Mouse (Mus musculus) stomach, postnatal 0 days (tissue): ENCODE measurements around the gene Pdhb. TPM values are rescaled to one million over a fixed set of nuclear protein-coding genes. Genes with fewer than 3 reads are reported as not detected.
A peak's percentile ranks its signal among the peaks of the same experiment; 100 is the strongest.

Experiments used
- ATAC-seq: fragments of 200-750 bp; cut with Nextera tagmentation; 2 replicates; pipeline ENCODE4 v1.8.0; 2017; ENCODE audit not compliant: low FRiP score, low TSS enrichment
- DNase-seq: peaks from one replicate; pipeline ENCODE4 v3.0.0-alpha.2; 2016; ENCODE audit warnings: low spot score
- H3K27ac ChIP-seq: fragments of 300-500 bp; sonication (generic); replicated peaks from 2 replicates; pipeline ENCODE4 v1.5.1; 2014; ENCODE audit warnings: mild to moderate bottlenecking, control low read depth
- H3K27me3 ChIP-seq: fragments of 300-500 bp; sonication (generic); 2 replicates; pipeline ENCODE4 v1.6.1; 2014; ENCODE audit warnings: low read length; ENCODE audit not compliant: control insufficient read depth, insufficient read depth
- H3K36me3 ChIP-seq: fragments of 300-500 bp; sonication (generic); 2 replicates; pipeline ENCODE4 v1.6.1; 2014; ENCODE audit warnings: low read length, mixed read lengths; ENCODE audit not compliant: control insufficient read depth, insufficient read depth
- H3K4me1 ChIP-seq: fragments of 300-500 bp; sonication (generic); replicated peaks from 2 replicates; pipeline ENCODE4 v1.6.1; 2014; ENCODE audit warnings: antibody characterized with exemption; ENCODE audit not compliant: control insufficient read depth, insufficient read depth
- H3K4me2 ChIP-seq: fragments of 300-500 bp; sonication (generic); replicated peaks from 2 replicates; pipeline ENCODE4 v1.6.1; 2014; ENCODE audit warnings: low read depth, mild to moderate bottlenecking, control low read depth, moderate library complexity
- H3K4me3 ChIP-seq: fragments of 300-500 bp; sonication (generic); 2 replicates; pipeline ENCODE4 v1.5.1; 2014; ENCODE audit warnings: low read depth, low read length, control low read depth
- H3K9ac ChIP-seq: fragments of 300-500 bp; sonication (generic); 2 replicates; pipeline ENCODE4 v1.6.1; 2014; ENCODE audit warnings: mild to moderate bottlenecking, low read length, control low read depth, mixed read lengths
- H3K9me3 ChIP-seq: fragments of 300-500 bp; sonication (generic); 2 replicates; pipeline ENCODE4 v1.6.1; 2016; ENCODE audit warnings: low read length; ENCODE audit not compliant: control insufficient read depth
- CTCF ChIP-seq: IDR thresholded peaks from 2 replicates; pipeline ENCODE4 v1.5.1; 2016; ENCODE audit warnings: antibody characterized with exemption, low read depth, mild to moderate bottlenecking, moderate library complexity
- EP300 ChIP-seq: optimal IDR thresholded peaks from 2 replicates; pipeline ENCODE3; 2016; ENCODE audit warnings: antibody characterized with exemption
- WGBS: fragments of 180-500 bp; shearing (Covaris S2); extraction: QIAGEN DNeasy Blood & Tissue Kit; methylation state at CpG from one replicate; pipeline ENCODE4 v1.1.7; 2014; 5-methylcytosine and 5-hydroxymethylcytosine counted together
- polyA plus RNA-seq: library from polyadenylated mRNA; unstranded; fragments of >200 nt; fragmentation: Nextera tagmentation; extraction: Ambion mirVana; gene quantifications from 2 replicates; pipeline ENCODE4 v1.2.1, GENCODE M21; 2015

Gene Pdhb
- polyA plus RNA-seq, 1 experiment from 2014 or later = 142 TPM

DNA sequence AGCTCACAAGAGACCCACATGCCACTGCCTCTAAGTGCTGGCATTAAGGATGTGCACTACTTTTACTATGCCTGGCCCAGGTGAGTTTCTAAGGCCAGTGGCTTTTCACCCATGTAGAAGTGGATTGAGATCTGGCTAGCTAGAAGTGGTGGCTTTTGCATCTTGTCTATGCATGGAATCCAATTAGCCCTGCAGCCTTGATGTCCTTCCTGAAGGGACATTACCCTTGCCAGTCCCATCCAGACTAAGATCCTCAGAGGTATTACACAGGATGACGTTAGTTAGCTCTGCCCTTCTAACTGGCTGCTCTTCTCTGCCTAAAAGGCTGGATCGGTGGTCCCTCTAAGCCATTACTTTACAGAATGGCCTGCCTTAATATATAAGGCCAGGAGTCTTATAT lies 40.2 kb upstream of the Pdhb start:
- Histone ChIP-seq H3K4me2 (no peak overlapping the region), H3K4me3 (no peak overlapping the region), H3K27me3 (no peaks in the 10 kb centered on the region), H3K27ac (no peak overlapping the region), H3K36me3 (no peaks in the 10 kb centered on the region), H3K4me1 (no peaks in the 10 kb centered on the region), H3K9ac (no peak overlapping the region), H3K9me3 (no peaks in the 10 kb centered on the region)
- ATAC-seq (no peak), DNase-seq (no peak)
- 80% methylated on average over 2 of the region's 2 CpGs for WGBS
- no peak for TF ChIP-seq EP300
- TF ChIP-seq CTCF = no peak

DNA sequence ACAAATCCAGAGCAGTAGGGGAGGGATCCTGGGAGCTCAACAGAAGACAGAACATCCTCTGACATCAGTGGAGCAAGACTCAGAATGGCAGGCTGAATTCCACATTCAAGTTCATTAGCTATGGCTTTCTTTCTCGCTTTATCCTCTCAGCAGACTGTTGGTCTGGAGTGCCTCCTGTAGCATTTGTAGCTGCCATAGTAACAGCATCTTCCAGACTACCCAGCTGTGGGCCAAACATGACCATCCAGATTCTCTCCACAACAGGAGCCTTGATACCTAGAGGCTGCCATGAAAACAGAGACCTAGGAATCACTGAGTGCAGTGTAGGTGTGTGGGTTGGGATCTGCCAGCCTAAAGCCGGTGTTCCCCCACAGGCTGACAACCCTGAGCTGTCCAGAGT lies 37.1 kb upstream of the Pdhb start:
- no peaks in the 10 kb centered on the region for H3K4me1 ChIP-seq
- no peak overlapping the region for H3K9ac ChIP-seq
- no peak overlapping the region for H3K4me3 ChIP-seq
- WGBS = 89% methylated on average over 2 of the region's 2 CpGs
- no peak overlapping the region for H3K4me2 ChIP-seq
- no peak for ATAC-seq
- DNase-seq = no peak
- no peaks in the 10 kb centered on the region for H3K36me3 ChIP-seq
- no peak overlapping the region for H3K27ac ChIP-seq
- no peaks in the 10 kb centered on the region for H3K27me3 ChIP-seq
- TF ChIP-seq CTCF (no peak), EP300 (no peak)
- H3K9me3 ChIP-seq = no peaks in the 10 kb centered on the region

DNA sequence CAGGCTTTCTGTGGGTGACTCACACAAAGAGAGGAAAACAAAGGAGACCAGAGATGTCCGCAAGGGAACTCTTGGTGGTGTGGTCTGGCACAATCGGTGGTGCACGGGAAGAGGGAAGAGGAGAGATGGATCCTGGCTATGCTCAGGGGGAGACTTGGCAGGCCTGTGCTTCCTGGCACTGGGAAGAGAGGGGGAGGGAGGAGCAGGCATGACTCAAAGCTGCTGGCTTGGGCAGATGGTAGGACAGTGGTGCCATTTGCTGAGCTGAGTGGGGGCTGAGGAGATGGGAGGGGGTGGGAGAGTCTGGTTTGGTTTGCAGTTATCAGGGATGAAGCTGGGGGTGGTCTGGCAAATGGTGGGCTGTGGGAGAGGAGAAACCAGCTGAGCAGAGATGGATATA lies 36.1 kb upstream of the Pdhb start:
- Histone ChIP-seq H3K9me3 (no peaks in the 10 kb centered on the region), H3K4me2 (no peak overlapping the region), H3K4me3 (no peak overlapping the region), H3K27me3 (no peaks in the 10 kb centered on the region), H3K36me3 (no peaks in the 10 kb centered on the region), H3K9ac (no peak overlapping the region), H3K4me1 (no peaks in the 10 kb centered on the region), H3K27ac (no peak overlapping the region)
- DNase-seq (no peak), ATAC-seq (no peak)
- WGBS = 73% methylated on average over 3 of the region's 3 CpGs
- TF ChIP-seq CTCF = no peak
- no peak for TF ChIP-seq EP300

DNA sequence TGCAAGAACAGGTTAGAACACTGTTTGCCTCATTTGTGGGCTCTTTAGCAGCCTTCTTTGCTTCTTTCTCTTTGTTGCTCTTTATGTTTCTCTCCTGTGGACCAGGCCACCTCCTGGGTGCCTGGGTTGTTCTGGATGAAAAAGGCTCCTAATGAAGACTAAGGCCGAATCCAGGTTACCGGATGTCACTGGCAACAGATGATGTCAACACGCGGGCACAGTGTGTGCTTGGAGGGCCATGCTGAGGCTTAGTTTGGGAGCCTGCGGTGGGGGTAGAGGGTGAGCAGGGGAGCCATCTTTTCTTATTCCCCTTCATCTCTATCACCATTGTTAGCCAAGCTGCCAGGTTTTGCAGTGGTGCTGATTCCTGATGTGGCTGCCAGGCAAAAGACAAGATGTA lies 34.7 kb upstream of the Pdhb start:
- Histone ChIP-seq H3K27ac (no peak overlapping the region), H3K4me1 (no peaks in the 10 kb centered on the region), H3K9me3 (no peaks in the 10 kb centered on the region), H3K4me3 (no peak overlapping the region), H3K9ac (no peak overlapping the region), H3K36me3 (no peaks in the 10 kb centered on the region), H3K4me2 (no peak overlapping the region), H3K27me3 (no peaks in the 10 kb centered on the region)
- no peak for TF ChIP-seq EP300
- 84% methylated on average over 5 of the region's 5 CpGs for WGBS
- no peak for ATAC-seq
- no peak for DNase-seq

DNA sequence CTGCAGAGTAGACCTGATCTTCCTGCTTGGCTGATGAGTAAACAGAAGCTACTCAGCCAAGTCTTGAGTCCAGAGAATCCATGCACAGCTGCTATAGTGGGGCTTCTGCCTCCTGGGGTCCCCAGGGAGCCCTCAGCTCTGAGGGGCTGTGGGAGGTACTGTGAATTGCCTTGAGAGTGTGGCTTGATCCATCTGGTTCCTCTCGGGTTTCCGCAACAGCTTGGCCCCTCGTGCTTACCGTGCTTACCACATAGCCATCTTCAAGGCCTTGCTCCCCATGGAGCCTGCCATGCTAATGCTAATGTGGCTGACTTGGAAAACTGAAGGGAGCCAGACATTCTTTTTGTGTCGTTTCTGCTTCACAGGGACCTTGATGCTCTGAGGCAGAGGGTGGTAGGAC lies 34.3 kb upstream of the Pdhb start:
- no peak overlapping the region for H3K9ac ChIP-seq
- no peaks in the 10 kb centered on the region for H3K4me1 ChIP-seq
- H3K36me3 ChIP-seq = no peaks in the 10 kb centered on the region
- 0 out of 2 replicates have a peak, but pooled peaks have one; percentile 24 for ATAC-seq
- no peaks in the 10 kb centered on the region for H3K27me3 ChIP-seq
- no peak for DNase-seq
- TF ChIP-seq EP300 (no peak), CTCF (no peak)
- H3K4me2 ChIP-seq = no peak overlapping the region
- no peak overlapping the region for H3K4me3 ChIP-seq
- H3K27ac ChIP-seq = no peak overlapping the region
- no peaks in the 10 kb centered on the region for H3K9me3 ChIP-seq
- 45% methylated on average over 5 of the region's 5 CpGs for whole genome bisulfite sequencing

DNA sequence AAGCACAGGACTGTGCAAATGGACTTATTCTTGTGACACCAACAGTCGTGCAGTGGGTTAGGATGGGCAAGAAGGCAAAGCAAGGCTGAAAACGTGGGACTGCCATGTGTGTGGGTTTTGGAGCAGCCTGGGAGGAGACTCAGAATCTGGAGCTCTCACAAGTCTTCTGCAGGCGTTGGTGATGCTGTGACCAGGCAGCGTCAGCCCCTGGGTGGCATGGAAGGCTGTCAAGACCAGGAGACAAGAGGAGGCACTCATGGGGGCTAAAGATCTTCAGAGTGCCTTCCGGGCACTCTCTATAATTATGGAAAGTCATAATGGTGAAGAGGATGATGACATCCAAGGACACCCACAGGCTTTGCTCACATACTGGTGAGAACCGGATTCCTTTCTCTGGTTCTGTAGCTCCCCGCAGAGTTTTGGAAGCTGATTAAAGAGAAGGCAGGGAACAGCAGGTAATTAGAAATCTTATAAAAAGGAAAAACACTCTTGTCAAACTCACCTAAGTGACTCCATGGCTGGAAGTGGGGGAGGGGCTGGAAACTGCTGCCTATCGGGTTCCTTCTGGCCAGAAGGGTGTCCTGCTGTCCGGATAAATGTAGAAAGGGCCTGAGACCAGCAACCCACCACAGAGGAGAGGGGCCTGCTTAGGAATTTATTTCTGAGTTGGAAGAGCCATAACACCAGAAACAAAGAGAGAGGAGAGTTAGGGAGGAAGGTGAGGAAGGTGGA lies 33.5 kb upstream of the Pdhb start:
- H3K36me3 ChIP-seq = no peaks in the 10 kb centered on the region
- TF ChIP-seq EP300 = no peak
- no peak for TF ChIP-seq CTCF
- H3K9ac ChIP-seq = no peak overlapping the region
- H3K9me3 ChIP-seq = no peaks in the 10 kb centered on the region
- no peak overlapping the region for H3K27ac ChIP-seq
- no peaks in the 10 kb centered on the region for H3K27me3 ChIP-seq
- no peak overlapping the region for H3K4me2 ChIP-seq
- no peak overlapping the region for H3K4me3 ChIP-seq
- no peaks in the 10 kb centered on the region for H3K4me1 ChIP-seq
- no peak for DNase-seq
- ATAC-seq = no peak
- WGBS = 68% methylated on average over 9 of the region's 9 CpGs
